Mouse (Mus musculus) hindbrain, embryonic 15.5 days (tissue): ENCODE data around the gene Fam198b. TPM values are rescaled to one million over a fixed set of nuclear protein-coding genes. Genes with fewer than 3 reads are reported as not detected.

Experiments used
- ATAC-seq: fragments of 200-750 bp; cut with Nextera tagmentation; 2 replicates; pipeline ENCODE4 v1.8.0; 2017; ENCODE audit warnings: low read depth, moderate number of reproducible peaks, moderate TSS enrichment; ENCODE audit not compliant: low FRiP score
- H3K27ac ChIP-seq: fragments of 300-500 bp; sonication (generic); replicated peaks from 2 replicates; pipeline ENCODE4 v1.5.1; 2015; ENCODE audit warnings: mild to moderate bottlenecking, inconsistent platforms
- H3K27me3 ChIP-seq: fragments of 300-500 bp; sonication (generic); 2 replicates; pipeline ENCODE4 v1.6.1; 2015; ENCODE audit warnings: control low read depth, inconsistent platforms
- H3K36me3 ChIP-seq: fragments of 300-500 bp; sonication (generic); 2 replicates; pipeline ENCODE4 v1.6.1; 2015; ENCODE audit warnings: control low read depth, inconsistent platforms
- H3K4me1 ChIP-seq: fragments of 300-500 bp; sonication (generic); replicated peaks from 2 replicates; pipeline ENCODE4 v1.6.1; 2015; ENCODE audit warnings: control low read depth, inconsistent platforms
- H3K4me2 ChIP-seq: fragments of 300-500 bp; sonication (generic); 2 replicates; pipeline ENCODE4 v1.6.1; 2015; ENCODE audit warnings: moderate library complexity, mild to moderate bottlenecking, inconsistent platforms
- H3K4me3 ChIP-seq: fragments of 300-500 bp; sonication (generic); 2 replicates; pipeline ENCODE4 v1.5.1; 2015; ENCODE audit warnings: mild to moderate bottlenecking, inconsistent platforms
- H3K9ac ChIP-seq: fragments of 300-500 bp; sonication (generic); 2 replicates; pipeline ENCODE4 v1.6.1; 2015; ENCODE audit warnings: inconsistent platforms
- H3K9me3 ChIP-seq: fragments of 300-500 bp; sonication (generic); 2 replicates; pipeline ENCODE4 v1.6.1; 2016; ENCODE audit warnings: control low read depth, inconsistent platforms
- WGBS: fragments of 180-500 bp; shearing (Covaris S2); methylation state at CpG from one replicate; pipeline ENCODE4 v1.1.7; 2015; 5-methylcytosine and 5-hydroxymethylcytosine counted together
- polyA plus RNA-seq: library from polyadenylated mRNA; unstranded; fragments of >200 nt; fragmentation: Nextera tagmentation; extraction: Ambion mirVana; gene quantifications from 2 replicates; pipeline ENCODE4 v1.2.1, GENCODE M21; 2015

Gene Fam198b
- polyA plus RNA-seq: 2.6 and 3.3 TPM in 2 replicates

DNA sequence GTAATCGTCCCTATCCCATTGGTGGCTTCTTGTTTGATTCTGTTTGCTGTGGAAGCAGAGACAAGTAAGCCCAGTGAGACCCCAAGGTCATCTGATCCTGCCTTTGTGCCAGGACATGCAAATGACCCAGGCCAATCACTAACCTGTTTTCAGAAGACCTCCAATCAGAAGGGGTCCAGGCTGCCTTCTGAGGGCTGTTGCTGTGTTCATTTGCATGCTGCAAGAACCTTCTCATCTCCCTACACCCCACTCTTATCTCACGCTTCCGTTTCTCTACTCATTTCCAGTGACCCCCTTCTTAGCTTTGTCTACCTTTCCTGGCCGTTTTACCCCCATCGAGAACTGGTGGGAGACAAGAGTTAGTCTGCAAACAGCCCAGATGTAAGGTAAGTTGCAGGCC is at the start of gene Fam198b:
Gene Fam198b, plus strand, starts transcription at position 229 of the 400 bp plus-strand sequence.
- peak within 1 kb of the TSS; percentile 40; the same call in 1 of the 2 replicates for H3K4me2 ChIP-seq
- H3K9me3 ChIP-seq: no peaks in the 10 kb centered on the region
- WGBS: 61% methylated on average over 5 of the region's 5 CpGs
- 0 out of 2 replicates have a peak within 1 kb of the TSS, but pooled peaks have one; percentile 6 for H3K4me3 ChIP-seq
- no peak within 1 kb of the TSS for H3K9ac ChIP-seq
- H3K27ac ChIP-seq: no peak within 1 kb of the TSS
- no peaks in the 10 kb centered on the region for H3K27me3 ChIP-seq
- ATAC-seq: no peak
- H3K4me1 ChIP-seq: peaks cover 12% of the 10 kb centered on the region; the same call in 1 of the 2 replicates
- no peaks in the 10 kb centered on the region for H3K36me3 ChIP-seq

DNA sequence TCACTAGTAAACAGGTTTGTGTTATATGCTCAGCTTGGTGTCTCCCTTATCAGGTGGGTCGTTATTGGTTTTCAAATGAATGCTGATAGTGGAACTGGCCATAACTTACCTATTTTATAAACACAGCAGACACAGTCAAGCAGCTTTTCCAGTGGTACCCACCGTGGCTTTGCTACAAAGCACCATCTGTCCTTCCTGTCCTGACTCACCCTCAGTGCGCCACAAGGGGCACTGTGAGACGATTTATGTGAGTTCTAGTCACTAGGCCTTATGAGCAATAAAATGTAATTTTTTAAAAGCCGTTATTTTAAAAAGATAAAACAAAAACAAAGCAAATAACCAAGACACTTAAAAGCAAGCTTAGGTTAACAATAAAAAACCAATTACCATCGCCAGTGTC is 45.6 kb upstream of the Fam198b start:
- Histone ChIP-seq H3K9me3 (no peaks in the 10 kb centered on the region), H3K4me2 (no peak overlapping the region), H3K27ac (no peak overlapping the region), H3K9ac (no peak overlapping the region), H3K4me3 (no peak overlapping the region), H3K36me3 (no peaks in the 10 kb centered on the region), H3K27me3 (no peaks in the 10 kb centered on the region), H3K4me1 (peaks cover 7% of the 10 kb centered on the region)
- WGBS: 54% methylated on average over 6 of the region's 6 CpGs
- ATAC-seq: no peak

GRCm38 (mm10) chr3:79841475-79841874 is 42.9 kb upstream of the Fam198b start:
- Histone ChIP-seq H3K9ac (no peak overlapping the region), H3K36me3 (no peaks in the 10 kb centered on the region), H3K27ac (no peak overlapping the region), H3K4me1 (peaks cover 7% of the 10 kb centered on the region), H3K27me3 (no peaks in the 10 kb centered on the region), H3K4me2 (peak overlapping the region; percentile 94), H3K9me3 (no peaks in the 10 kb centered on the region), H3K4me3 (peak overlapping the region; percentile 50)
- ATAC-seq: no peak
- 52% methylated on average over 6 of the region's 6 CpGs for WGBS

- Histone ChIP-seq H3K36me3 (no peaks in the 10 kb centered on the region), H3K27me3 (no peaks in the 10 kb centered on the region), H3K4me2 (peak overlapping the region; percentile 94), H3K9ac (peak overlapping the region; percentile 44), H3K4me3 (peak overlapping the region; percentile 50), H3K4me1 (peaks cover 7% of the 10 kb centered on the region), H3K9me3 (no peaks in the 10 kb centered on the region), H3K27ac (no peak overlapping the region)
- 9% methylated on average over 12 of the region's 12 CpGs for WGBS
- ATAC-seq: peak; percentile 52
Observed at GRCm38 (mm10) chr3:79842165-79842564, 42.2 kb upstream of the Fam198b start.

DNA sequence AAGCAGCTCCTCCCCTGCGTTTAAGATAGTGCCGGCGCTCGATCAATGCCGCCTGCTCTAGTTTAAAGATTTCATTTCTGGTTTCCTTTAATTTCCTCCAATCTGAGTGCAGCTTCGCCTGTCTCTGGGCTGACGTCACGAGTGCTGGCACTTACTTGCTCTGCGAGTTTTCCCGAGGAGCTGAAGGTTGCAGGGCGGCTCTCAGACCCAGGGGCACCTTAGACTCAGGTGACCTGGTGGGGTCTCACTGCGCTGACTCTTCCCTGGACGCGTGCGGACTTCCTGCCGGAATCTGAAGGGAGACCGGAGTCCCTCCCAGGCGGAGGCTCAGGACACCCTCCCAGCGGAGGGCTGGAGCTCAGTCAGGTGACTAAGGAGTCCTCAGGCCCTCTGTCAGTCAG is 41.7 kb upstream of the Fam198b start:
- peak; percentile 83 for ATAC-seq
- Histone ChIP-seq H3K27me3 (no peaks in the 10 kb centered on the region), H3K27ac (no peak overlapping the region), H3K4me1 (peaks cover 7% of the 10 kb centered on the region), H3K9ac (peak overlapping the region; percentile 44), H3K9me3 (no peaks in the 10 kb centered on the region), H3K36me3 (no peaks in the 10 kb centered on the region), H3K4me2 (peak overlapping the region; percentile 94), H3K4me3 (peak overlapping the region; percentile 50)
- under 1% methylated on average over 19 of the region's 19 CpGs for WGBS

DNA sequence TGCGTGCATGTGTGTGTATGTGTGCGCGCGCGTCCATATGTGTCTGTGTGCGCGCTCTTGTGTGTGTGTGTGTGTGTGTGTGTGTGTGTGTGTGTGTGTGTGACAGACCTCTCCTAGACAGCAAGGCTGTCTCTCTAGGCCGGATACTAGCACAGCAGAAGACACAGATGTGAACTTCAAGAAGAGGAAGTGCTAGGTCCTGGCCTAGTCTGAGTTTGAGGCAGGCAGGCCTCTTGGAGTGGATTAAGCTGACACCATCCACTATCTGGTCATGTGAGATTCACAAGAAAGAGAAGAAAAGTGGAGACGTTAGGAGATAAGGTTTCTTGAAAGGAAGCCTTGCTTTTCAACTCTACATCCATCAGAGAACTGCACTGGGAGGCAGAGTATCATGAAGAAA is 40.3 kb upstream of the Fam198b start:
- H3K27me3 ChIP-seq: no peaks in the 10 kb centered on the region
- no peak overlapping the region for H3K4me2 ChIP-seq
- no peak overlapping the region for H3K27ac ChIP-seq
- no peak overlapping the region for H3K4me3 ChIP-seq
- WGBS: 90% methylated on average over 9 of the region's 9 CpGs
- ATAC-seq: no peak
- H3K9ac ChIP-seq: no peak overlapping the region
- no peaks in the 10 kb centered on the region for H3K9me3 ChIP-seq
- H3K4me1 ChIP-seq: peaks cover 7% of the 10 kb centered on the region
- no peaks in the 10 kb centered on the region for H3K36me3 ChIP-seq

GRCm38 (mm10) chr3:79846633-79847032 is 37.7 kb upstream of the Fam198b start:
- no peaks in the 10 kb centered on the region for H3K36me3 ChIP-seq
- ATAC-seq: no peak
- no peaks in the 10 kb centered on the region for H3K27me3 ChIP-seq
- no peak overlapping the region for H3K4me2 ChIP-seq
- H3K4me3 ChIP-seq: no peak overlapping the region
- 89% methylated on average over 5 of the region's 5 CpGs for WGBS
- H3K9me3 ChIP-seq: no peaks in the 10 kb centered on the region
- no peak overlapping the region for H3K9ac ChIP-seq
- H3K27ac ChIP-seq: no peak overlapping the region
- peaks cover 6% of the 10 kb centered on the region for H3K4me1 ChIP-seq

- no peaks in the 10 kb centered on the region for H3K27me3 ChIP-seq
- no peak overlapping the region for H3K4me3 ChIP-seq
- no peaks in the 10 kb centered on the region for H3K36me3 ChIP-seq
- no peak overlapping the region for H3K4me2 ChIP-seq
- no peak for ATAC-seq
- no peak overlapping the region for H3K27ac ChIP-seq
- no peak overlapping the region for H3K9ac ChIP-seq
- 56% methylated on average over 4 of the region's 4 CpGs for WGBS
- no peaks in the 10 kb centered on the region for H3K4me1 ChIP-seq
- no peaks in the 10 kb centered on the region for H3K9me3 ChIP-seq
Observed at GRCm38 (mm10) chr3:79848841-79849240, 35.5 kb upstream of the Fam198b start.

- Histone ChIP-seq H3K4me3 (no peak overlapping the region), H3K36me3 (no peaks in the 10 kb centered on the region), H3K9me3 (no peaks in the 10 kb centered on the region), H3K27me3 (no peaks in the 10 kb centered on the region), H3K9ac (no peak overlapping the region), H3K27ac (no peak overlapping the region), H3K4me2 (no peak overlapping the region), H3K4me1 (no peaks in the 10 kb centered on the region)
- no peak for ATAC-seq
- 89% methylated on average over 2 of the region's 2 CpGs for whole genome bisulfite sequencing
Observed at GRCm38 (mm10) chr3:79849621-79850020, 34.7 kb upstream of the Fam198b start.

DNA sequence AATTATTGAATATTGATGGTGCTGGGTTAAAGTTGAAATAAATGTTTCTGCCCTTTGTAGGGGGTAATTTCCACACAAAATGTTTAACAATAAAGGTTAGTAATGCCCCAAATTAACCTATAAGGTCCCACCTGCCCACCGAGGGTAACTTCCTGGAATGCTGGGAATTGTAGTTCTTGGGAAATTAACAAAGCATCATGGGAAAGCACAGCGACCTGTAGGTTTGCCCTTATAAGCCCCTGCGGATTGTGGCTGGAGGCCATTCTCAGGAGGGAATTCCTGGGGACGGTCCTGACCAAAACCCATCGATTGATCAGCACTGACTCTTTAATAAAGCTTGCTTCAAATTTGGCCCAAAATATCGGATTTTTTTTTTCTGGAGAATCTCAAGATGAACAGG is 33.7 kb upstream of the Fam198b start:
- ATAC-seq: no peak
- no peaks in the 10 kb centered on the region for H3K36me3 ChIP-seq

DNA sequence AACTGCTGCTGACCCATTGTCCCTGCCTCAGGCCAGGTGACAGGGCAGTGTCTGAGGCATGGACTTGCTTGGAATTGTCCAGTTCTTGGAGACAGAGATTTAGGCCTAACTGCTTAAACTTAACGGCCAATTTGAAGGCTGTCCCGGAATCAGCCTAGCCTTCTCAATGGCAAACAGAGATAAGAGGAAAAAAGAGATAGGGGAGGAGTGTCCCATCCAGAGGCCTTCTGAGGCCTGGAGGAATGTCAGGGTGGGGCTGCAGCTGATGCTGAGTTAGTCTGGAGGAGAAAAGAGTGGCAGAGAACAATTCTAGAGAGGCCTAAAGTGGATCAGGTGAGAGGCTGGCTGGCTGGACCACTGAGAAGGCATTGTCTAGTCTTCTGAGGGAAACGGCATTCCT is 32.2 kb upstream of the Fam198b start:
- Histone ChIP-seq H3K36me3 (no peaks in the 10 kb centered on the region), H3K4me1 (no peaks in the 10 kb centered on the region), H3K9ac (no peak overlapping the region), H3K4me3 (no peak overlapping the region), H3K27ac (no peak overlapping the region), H3K9me3 (no peaks in the 10 kb centered on the region), H3K27me3 (no peaks in the 10 kb centered on the region), H3K4me2 (no peak overlapping the region)
- WGBS: 88% methylated on average over 3 of the region's 3 CpGs
- no peak for ATAC-seq

More for the DNA sequence above, 33.7 kb upstream of the Fam198b start:
- Histone ChIP-seq H3K4me1 (no peaks in the 10 kb centered on the region), H3K4me2 (no peak overlapping the region), H3K27me3 (no peaks in the 10 kb centered on the region), H3K27ac (no peak overlapping the region), H3K9me3 (no peaks in the 10 kb centered on the region), H3K4me3 (no peak overlapping the region), H3K9ac (no peak overlapping the region)
- 40% methylated on average over 6 of the region's 6 CpGs for WGBS

GRCm38 (mm10) chr3:79852654-79853166 is 31.6 kb upstream of the Fam198b start, which contains the start of gene Tmem144:
TSS of gene Tmem144 (minus strand) at chr3:79852773.
- Histone ChIP-seq H3K4me2 (no peak within 1 kb of the TSS), H3K27ac (no peak within 1 kb of the TSS)

DNA sequence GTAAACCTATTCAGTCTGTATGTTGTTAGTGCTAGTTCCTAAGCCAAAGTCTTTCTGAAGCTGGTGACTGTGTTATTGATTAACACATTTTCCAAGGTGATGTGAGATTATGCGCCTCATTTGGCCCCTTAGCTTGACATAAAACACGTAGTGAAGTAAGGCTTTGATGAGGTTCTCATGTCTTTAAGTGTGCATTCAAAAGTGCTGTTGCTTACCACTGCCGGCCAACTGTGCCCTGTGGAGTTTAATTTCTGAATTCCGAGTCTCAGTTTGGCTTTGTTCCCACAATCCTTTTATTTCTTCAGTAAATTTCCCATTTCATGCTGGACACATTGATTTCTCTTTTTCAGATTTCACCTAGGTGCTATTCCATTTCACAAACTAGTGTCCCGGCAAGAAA is 26.6 kb upstream of the Fam198b start:
- 59% methylated on average over 5 of the region's 5 CpGs for WGBS
- Histone ChIP-seq H3K4me2 (no peak overlapping the region), H3K27ac (no peak overlapping the region), H3K9me3 (no peaks in the 10 kb centered on the region), H3K36me3 (no peaks in the 10 kb centered on the region), H3K27me3 (no peaks in the 10 kb centered on the region), H3K9ac (no peak overlapping the region), H3K4me1 (no peaks in the 10 kb centered on the region), H3K4me3 (no peak overlapping the region)
- ATAC-seq: no peak

More at GRCm38 (mm10) chr3:79852654-79853166, 31.6 kb upstream of the Fam198b start, which contains the start of gene Tmem144:
- ATAC-seq: peak; percentile 27; the same call in 1 of the 2 replicates
- Histone ChIP-seq H3K36me3 (no peaks in the 10 kb centered on the region), H3K9me3 (no peaks in the 10 kb centered on the region), H3K4me3 (no peak within 1 kb of the TSS), H3K27me3 (no peaks in the 10 kb centered on the region), H3K9ac (no peak within 1 kb of the TSS), H3K4me1 (no peaks in the 10 kb centered on the region)
- WGBS: 56% methylated on average over 8 of the region's 8 CpGs
